Comparison of ENCODE assay signal across 10 mouse cellular contexts in genomic region chr4:41715596-41715995, GRCm38 (mm10). TPM values are rescaled to one million over a fixed set of nuclear protein-coding genes. Genes with fewer than 3 reads are reported as not detected.
DNase-seq lines count a peak whose midpoint lies in the region; ATAC-seq lines count a peak whose summit lies in the region.
"Had no signal": no experiment of that assay in that cellular context is flagged by ENCODE, and none has a peak within 500 bp of the region (broad histone marks: within the 10 kb centered on the region; RNA-seq: fewer than 3 reads in every experiment).

No protein-coding gene starts in this region.

- no peak overlapping the region for H3K9ac ChIP-seq in kidney, embryonic 16.5 days (replicated peaks; ENCODE audit: low read length)

- no peaks in the 10 kb centered on the region for H3K27me3 ChIP-seq in kidney, embryonic 16.5 days (ENCODE audit: insufficient read depth, low read length)
- H3K27me3 ChIP-seq: embryonic facial prominence, embryonic 13.5 days had no signal

- no peak overlapping the region for H3K4me2 ChIP-seq in kidney, embryonic 16.5 days (replicated peaks; ENCODE audit: low read depth, low read length)

- no peaks in the 10 kb centered on the region for H3K9me3 ChIP-seq in kidney, embryonic 16.5 days (ENCODE audit: low read length)
- H3K9me3 ChIP-seq: embryonic facial prominence, embryonic 13.5 days had no signal

- ATAC-seq in kidney, embryonic 16.5 days (ENCODE audit: low FRiP score, low TSS enrichment): no peak
- ATAC-seq in CD4-positive, CD25-positive, alpha-beta regulatory T cell, adult 4 months: peak; percentile 19
- no peak for ATAC-seq in monocyte, adult 5-6 weeks (replicated peaks; ENCODE audit: insufficient number of reproducible peaks, low FRiP score, low TSS enrichment, poor library complexity, severe bottlenecking)
- ATAC-seq in activated CD4-positive, CD25-positive, alpha-beta regulatory T cell, adult 4 months: no peak

- no peak overlapping the region for H3K4me3 ChIP-seq in kidney, embryonic 16.5 days (ENCODE audit: low read length)
- H3K4me3 ChIP-seq: embryonic facial prominence, embryonic 13.5 days had no signal

- 84% methylated on average over 5 of the region's 5 CpGs for WGBS in kidney, embryonic 16.5 days

- H3K36me3 ChIP-seq in kidney, embryonic 16.5 days (ENCODE audit: insufficient read depth, low read length): peaks cover 32% of the 10 kb centered on the region

- peaks cover 27% of the 10 kb centered on the region for H3K4me1 ChIP-seq in kidney, embryonic 16.5 days (ENCODE audit: insufficient read depth, low read length)

- DNase-seq in kidney, adult 18-20 months: peak; percentile 57
- peak; percentile 59 for DNase-seq in A20 (ENCODE audit: low read depth, low spot score)
- DNase-seq in induced T-regulatory cell, adult 2 months (ENCODE audit: low read depth): peak; percentile 74
- no peak for DNase-seq in c-Kit-positive CD71-positive TER-119-positive erythroid progenitor cells, embryonic 14.5 days (ENCODE audit: low spot score)

- H3K27ac ChIP-seq in kidney, embryonic 16.5 days (ENCODE audit: low read length): no peak overlapping the region

RNA-seq across cellular contexts. Expression of gene Rpp25l, which starts 2.3 kb away (rescaled TPM):
- polyA plus RNA-seq in kidney, embryonic 16.5 days (2015; fragmentation: Nextera tagmentation; extraction: Ambion mirVana): 76.0 and 84.9 TPM in 2 replicates
- polyA plus RNA-seq in CD4-positive, CD25-positive, alpha-beta regulatory T cell, adult 4 months (2017; shearing (Covaris generic)): 10 to 100 TPM; 57.2 to 58.2 TPM
- 11.6 to 17.4 TPM (median 12.0 TPM) in 3 replicates for total RNA-seq in monocyte, adult 5-6 weeks (2017)
- polyA plus RNA-seq in activated CD4-positive, CD25-positive, alpha-beta regulatory T cell, adult 4 months (2017; shearing (Covaris generic)): 10 to 100 TPM; 51.4 to 65.6 TPM

RNA-seq across cellular contexts. Expression of gene Dctn3, which starts 7.4 kb away (rescaled TPM):
- 137 and 149 TPM in 2 replicates for polyA plus RNA-seq in kidney, embryonic 16.5 days (2015; fragmentation: Nextera tagmentation; extraction: Ambion mirVana)
- 10 to 100 TPM; 91.6 to 93.7 TPM for polyA plus RNA-seq in CD4-positive, CD25-positive, alpha-beta regulatory T cell, adult 4 months (2017; shearing (Covaris generic))
- 122 to 157 TPM (median 150 TPM) in 3 replicates for total RNA-seq in monocyte, adult 5-6 weeks (2017)
- polyA plus RNA-seq in activated CD4-positive, CD25-positive, alpha-beta regulatory T cell, adult 4 months (2017; shearing (Covaris generic)): 100 to 1,000 TPM; 107 to 114 TPM

RNA-seq across cellular contexts. Expression of gene Arid3c, which starts 15.3 kb away (rescaled TPM):
- not detected in 2 replicates for polyA plus RNA-seq in kidney, embryonic 16.5 days (2015; fragmentation: Nextera tagmentation; extraction: Ambion mirVana)
- polyA plus RNA-seq in CD4-positive, CD25-positive, alpha-beta regulatory T cell, adult 4 months (2017; shearing (Covaris generic)): not detected
- not detected in 3 replicates for total RNA-seq in monocyte, adult 5-6 weeks (2017)
- not detected for polyA plus RNA-seq in activated CD4-positive, CD25-positive, alpha-beta regulatory T cell, adult 4 months (2017; shearing (Covaris generic))
- total RNA-seq: layer of hippocampus, postnatal 10 days had no signal

RNA-seq across cellular contexts. Expression of gene Il11ra1, which starts 15.8 kb away (rescaled TPM):
- polyA plus RNA-seq in kidney, embryonic 16.5 days (2015; fragmentation: Nextera tagmentation; extraction: Ambion mirVana): 168 and 184 TPM in 2 replicates
- polyA plus RNA-seq in CD4-positive, CD25-positive, alpha-beta regulatory T cell, adult 4 months (2017; shearing (Covaris generic)): 10 to 100 TPM in 1 of 2 experiments, 1 to 10 TPM in 1; 10.0 to 14.0 TPM
- total RNA-seq in monocyte, adult 5-6 weeks (2017): 25.4 to 27.9 TPM (median 27.7 TPM) in 3 replicates
- polyA plus RNA-seq in activated CD4-positive, CD25-positive, alpha-beta regulatory T cell, adult 4 months (2017; shearing (Covaris generic)): 1 to 10 TPM; 4.9 to 7.2 TPM

RNA-seq across cellular contexts. Expression of gene Cntfr, which starts 18.7 kb away (rescaled TPM):
- polyA plus RNA-seq in kidney, embryonic 16.5 days (2015; fragmentation: Nextera tagmentation; extraction: Ambion mirVana): 18.8 and 22.8 TPM in 2 replicates
- polyA plus RNA-seq in CD4-positive, CD25-positive, alpha-beta regulatory T cell, adult 4 months (2017; shearing (Covaris generic)): not detected
- not detected in 3 replicates for total RNA-seq in monocyte, adult 5-6 weeks (2017)
- polyA plus RNA-seq in activated CD4-positive, CD25-positive, alpha-beta regulatory T cell, adult 4 months (2017; shearing (Covaris generic)): not detected
